Mouse (Mus musculus): Measurements from ENCODE around the gene Tmcc3. TPM values are rescaled to one million over a fixed set of nuclear protein-coding genes. Genes with fewer than 3 reads are reported as not detected.

Tmcc3 gene
- polyA plus RNA-seq, 1 experiment from 2014 or later: 20.8 TPM

DNA sequence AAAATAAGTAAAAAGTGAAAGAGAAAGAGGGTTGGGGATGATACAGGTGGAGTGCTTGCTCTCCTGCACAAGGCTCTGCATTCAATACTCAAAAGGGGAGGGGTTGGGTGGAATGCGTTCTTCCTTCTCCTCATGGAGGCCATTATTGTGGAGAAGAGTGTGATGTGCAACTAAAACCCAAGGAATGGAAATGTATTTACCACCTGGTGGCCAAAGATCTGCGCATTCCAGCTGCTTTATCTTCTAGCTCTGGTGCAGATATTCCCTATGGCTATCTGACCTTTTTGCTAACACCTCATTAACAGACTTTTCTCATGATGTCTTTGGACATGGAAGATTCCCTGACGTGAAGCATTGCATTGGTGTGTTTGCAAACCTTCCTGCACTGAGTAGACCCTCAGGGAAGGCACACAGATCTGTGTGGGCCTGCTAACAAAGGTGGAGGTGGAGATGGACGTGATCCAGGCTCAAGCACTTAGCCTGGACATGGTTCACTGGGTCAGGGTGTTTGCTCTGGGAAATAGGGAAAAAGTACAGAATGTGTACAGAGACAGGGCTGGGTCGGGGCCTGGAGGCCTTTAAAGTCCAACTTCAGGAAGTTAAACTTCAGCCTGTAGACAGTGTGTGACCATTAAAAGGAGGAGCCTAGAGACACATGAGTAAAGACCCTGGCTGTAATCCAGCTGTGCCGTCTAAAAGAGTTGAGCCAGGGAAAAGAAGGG is 245.8 kb downstream of the Tmcc3 start:
- no peak overlapping the region for H3K4me3 ChIP-seq (ENCODE audit: low read depth, low read length)
- peak; percentile 58 for ATAC-seq (ENCODE audit: low FRiP score, low TSS enrichment)
- DNase-seq (ENCODE audit: low spot score): no peak
- H3K36me3 ChIP-seq (ENCODE audit: control insufficient read depth, insufficient read depth, low read length): no peaks in the 10 kb centered on the region
- TF ChIP-seq CTCF (IDR thresholded peaks at IDR 0.05; ENCODE audit: low read depth) (no peak), EP300 (optimal IDR thresholded peaks at IDR 0.05) (no peak)
- H3K27ac ChIP-seq (replicated peaks): peak overlapping the region; percentile 56; the same call in 1 of the 2 replicates
- no peaks in the 10 kb centered on the region for H3K9me3 ChIP-seq (ENCODE audit: control insufficient read depth, low read length)
- no peaks in the 10 kb centered on the region for H3K27me3 ChIP-seq (ENCODE audit: control insufficient read depth, insufficient read depth, low read length)
- no peak overlapping the region for H3K9ac ChIP-seq (ENCODE audit: low read length)
- no peaks in the 10 kb centered on the region for H3K4me1 ChIP-seq (replicated peaks; ENCODE audit: control insufficient read depth, insufficient read depth)
- 56% methylated on average over 6 of the region's 6 CpGs for WGBS
- H3K4me2 ChIP-seq (replicated peaks; ENCODE audit: low read depth): no peak overlapping the region

DNA sequence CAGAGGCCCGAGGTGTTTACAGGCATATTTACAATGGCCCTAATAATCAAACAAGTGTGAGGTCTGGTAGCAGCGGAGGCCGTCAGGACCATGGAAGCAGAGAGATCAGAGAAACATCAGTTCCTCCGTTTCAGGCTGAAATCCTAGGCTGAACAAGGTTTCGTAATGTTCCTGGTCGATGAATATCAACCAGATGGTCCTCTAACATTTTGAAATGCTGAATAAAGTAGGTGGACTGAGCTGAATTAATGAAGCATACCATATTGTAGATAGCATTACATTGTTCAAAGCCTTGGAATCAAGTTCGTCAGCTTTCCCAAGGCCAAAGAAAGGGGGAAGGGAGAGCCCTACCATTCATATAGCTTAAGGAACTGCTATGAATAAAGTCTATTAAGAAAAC is 247.1 kb downstream of the Tmcc3 start:
- ATAC-seq (ENCODE audit: low FRiP score, low TSS enrichment) (no peak), DNase-seq (ENCODE audit: low spot score) (no peak)
- Histone ChIP-seq H3K4me2 (replicated peaks; ENCODE audit: low read depth) (no peak overlapping the region), H3K9ac (ENCODE audit: low read length) (no peak overlapping the region), H3K4me1 (replicated peaks; ENCODE audit: control insufficient read depth, insufficient read depth) (no peaks in the 10 kb centered on the region), H3K27me3 (ENCODE audit: control insufficient read depth, insufficient read depth, low read length) (no peaks in the 10 kb centered on the region), H3K27ac (replicated peaks) (no peak overlapping the region), H3K36me3 (ENCODE audit: control insufficient read depth, insufficient read depth, low read length) (no peaks in the 10 kb centered on the region), H3K9me3 (ENCODE audit: control insufficient read depth, low read length) (no peaks in the 10 kb centered on the region), H3K4me3 (ENCODE audit: low read depth, low read length) (no peak overlapping the region)
- TF ChIP-seq EP300 (optimal IDR thresholded peaks at IDR 0.05) (no peak), CTCF (IDR thresholded peaks at IDR 0.05; ENCODE audit: low read depth) (no peak)
- 80% methylated on average over 7 of the region's 7 CpGs for WGBS

DNA sequence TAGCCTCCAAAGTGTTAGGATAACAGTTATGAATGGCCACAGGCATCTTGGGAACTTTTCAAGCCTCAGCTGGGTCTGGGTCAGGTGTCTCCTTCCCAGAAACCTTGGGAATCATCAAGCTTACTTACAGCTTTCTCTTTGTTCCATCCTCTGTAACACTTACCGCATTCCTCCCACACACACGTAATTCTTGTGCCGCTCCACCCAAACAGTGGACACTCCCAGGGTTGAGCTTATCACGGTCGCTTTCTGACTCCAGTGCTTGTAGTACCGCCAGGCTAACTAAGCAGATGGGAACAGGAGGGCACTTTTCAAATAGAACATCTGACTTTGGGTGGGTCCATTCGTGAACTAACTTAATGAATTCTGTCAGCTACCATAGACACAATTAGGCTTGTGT is 249.6 kb downstream of the Tmcc3 start:
- Histone ChIP-seq H3K4me1 (replicated peaks; ENCODE audit: control insufficient read depth, insufficient read depth) (no peaks in the 10 kb centered on the region), H3K9me3 (ENCODE audit: control insufficient read depth, low read length) (no peaks in the 10 kb centered on the region), H3K9ac (ENCODE audit: low read length) (no peak overlapping the region), H3K4me2 (replicated peaks; ENCODE audit: low read depth) (no peak overlapping the region), H3K27me3 (ENCODE audit: control insufficient read depth, insufficient read depth, low read length) (no peaks in the 10 kb centered on the region), H3K36me3 (ENCODE audit: control insufficient read depth, insufficient read depth, low read length) (no peaks in the 10 kb centered on the region), H3K27ac (replicated peaks) (peak overlapping the region; percentile 45; the same call in 1 of the 2 replicates), H3K4me3 (ENCODE audit: low read depth, low read length) (no peak overlapping the region)
- TF ChIP-seq CTCF (IDR thresholded peaks at IDR 0.05; ENCODE audit: low read depth) (no peak), EP300 (optimal IDR thresholded peaks at IDR 0.05) (no peak)
- DNase-seq (ENCODE audit: low spot score) (peak; percentile 61), ATAC-seq (ENCODE audit: low FRiP score, low TSS enrichment) (peak; percentile 82)
- 40% methylated on average over 7 of the region's 7 CpGs for WGBS

DNA sequence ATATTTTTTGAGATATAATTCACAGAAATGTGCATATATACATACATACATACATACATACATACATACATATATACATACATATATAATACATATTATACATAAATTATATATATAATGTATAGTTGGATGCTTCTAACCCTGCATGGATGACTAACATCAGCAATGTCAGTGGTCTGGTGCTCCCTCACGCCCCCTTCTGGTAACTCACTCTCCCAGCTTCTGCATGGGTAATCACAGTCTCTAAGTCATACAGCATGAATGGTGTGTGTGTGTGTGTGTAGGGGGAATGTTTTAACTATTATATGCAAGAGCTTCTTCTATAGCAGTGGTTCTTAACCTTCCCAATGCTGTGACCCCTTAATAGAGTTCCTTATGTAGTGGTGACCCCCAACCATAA is 250.4 kb downstream of the Tmcc3 start:
- no peaks in the 10 kb centered on the region for H3K4me1 ChIP-seq (replicated peaks; ENCODE audit: control insufficient read depth, insufficient read depth)
- H3K9me3 ChIP-seq (ENCODE audit: control insufficient read depth, low read length): no peaks in the 10 kb centered on the region
- H3K27ac ChIP-seq (replicated peaks): no peak overlapping the region
- H3K4me2 ChIP-seq (replicated peaks; ENCODE audit: low read depth): no peak overlapping the region
- H3K36me3 ChIP-seq (ENCODE audit: control insufficient read depth, insufficient read depth, low read length): no peaks in the 10 kb centered on the region
- no peaks in the 10 kb centered on the region for H3K27me3 ChIP-seq (ENCODE audit: control insufficient read depth, insufficient read depth, low read length)
- DNase-seq (ENCODE audit: low spot score): peak; percentile 60
- WGBS: 12% methylated on average over 1 of the region's 1 CpGs
- no peak overlapping the region for H3K4me3 ChIP-seq (ENCODE audit: low read depth, low read length)
- H3K9ac ChIP-seq (ENCODE audit: low read length): no peak overlapping the region
- no peak for ATAC-seq (ENCODE audit: low FRiP score, low TSS enrichment)
- peak; percentile 70 for TF ChIP-seq CTCF (IDR thresholded peaks at IDR 0.05; ENCODE audit: low read depth)
- TF ChIP-seq EP300 (optimal IDR thresholded peaks at IDR 0.05): no peak

DNA sequence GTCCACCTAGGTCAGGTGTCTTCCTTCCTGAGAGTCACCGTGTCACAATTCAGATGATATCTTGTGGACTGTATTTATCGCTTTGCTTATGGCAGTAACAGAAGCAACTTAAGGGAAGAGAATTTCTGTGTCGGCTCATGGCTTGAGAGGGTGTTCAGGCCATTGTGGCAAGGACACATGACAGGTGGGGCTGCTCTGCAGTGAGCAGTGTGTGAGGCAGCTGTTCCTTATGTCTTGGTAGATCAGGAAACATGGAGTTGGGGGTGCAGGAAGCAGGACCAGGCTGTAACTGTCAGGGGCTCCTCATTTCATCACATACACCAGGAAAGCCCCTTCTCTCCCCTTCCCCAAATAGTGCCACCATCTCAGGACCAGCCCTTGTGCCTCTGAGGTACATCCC is 251.2 kb downstream of the Tmcc3 start:
- no peak overlapping the region for H3K27ac ChIP-seq (replicated peaks)
- no peaks in the 10 kb centered on the region for H3K4me1 ChIP-seq (replicated peaks; ENCODE audit: control insufficient read depth, insufficient read depth)
- H3K9me3 ChIP-seq (ENCODE audit: control insufficient read depth, low read length): no peaks in the 10 kb centered on the region
- DNase-seq (ENCODE audit: low spot score) (no peak), ATAC-seq (ENCODE audit: low FRiP score, low TSS enrichment) (no peak)
- H3K4me3 ChIP-seq (ENCODE audit: low read depth, low read length): no peak overlapping the region
- TF ChIP-seq CTCF (IDR thresholded peaks at IDR 0.05; ENCODE audit: low read depth): no peak
- no peak for TF ChIP-seq EP300 (optimal IDR thresholded peaks at IDR 0.05)
- H3K36me3 ChIP-seq (ENCODE audit: control insufficient read depth, insufficient read depth, low read length): no peaks in the 10 kb centered on the region
- WGBS: 90% methylated on average over 3 of the region's 3 CpGs
- no peak overlapping the region for H3K9ac ChIP-seq (ENCODE audit: low read length)
- H3K27me3 ChIP-seq (ENCODE audit: control insufficient read depth, insufficient read depth, low read length): no peaks in the 10 kb centered on the region
- H3K4me2 ChIP-seq (replicated peaks; ENCODE audit: low read depth): no peak overlapping the region

DNA sequence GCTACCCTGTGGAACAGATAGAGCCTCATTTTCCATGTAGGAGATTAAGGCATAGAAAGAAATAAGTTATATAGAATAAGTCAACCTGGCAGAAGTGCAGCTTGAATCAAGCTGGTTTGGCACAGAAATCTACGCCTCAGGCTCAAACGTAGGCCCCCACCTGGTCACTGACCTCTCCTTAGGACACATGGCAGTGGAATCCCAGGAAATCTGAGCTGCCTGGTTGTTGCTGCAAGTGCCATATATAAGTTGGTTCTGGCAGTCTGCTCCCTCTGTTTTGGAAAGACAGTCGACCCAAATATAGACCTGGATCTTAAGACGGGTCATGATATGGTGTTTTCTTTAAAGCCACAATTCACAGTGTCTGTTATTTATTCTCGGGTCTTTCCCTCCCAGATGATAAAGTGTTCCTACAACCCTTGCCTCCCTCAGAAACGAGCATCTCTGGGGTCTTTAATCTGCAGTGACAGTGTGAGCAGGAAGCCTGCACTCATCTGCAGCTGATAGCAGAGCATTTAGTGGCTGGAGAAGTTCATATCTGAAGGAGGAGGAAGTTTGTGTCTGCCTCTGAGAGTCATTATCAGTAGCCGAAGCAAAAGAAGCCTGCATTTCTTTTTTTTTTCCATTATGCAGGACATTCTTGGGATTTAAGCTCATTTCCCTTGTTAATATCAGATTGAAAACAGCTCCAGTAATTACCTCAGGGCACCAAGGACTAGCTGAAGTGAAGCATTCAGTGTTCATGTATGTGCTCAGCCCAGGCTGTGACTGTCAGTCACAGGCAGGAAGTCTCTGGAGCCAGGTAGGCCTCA is 253.9 kb downstream of the Tmcc3 start:
- Histone ChIP-seq H3K9me3 (ENCODE audit: control insufficient read depth, low read length) (no peaks in the 10 kb centered on the region), H3K4me3 (ENCODE audit: low read depth, low read length) (no peak overlapping the region), H3K27me3 (ENCODE audit: control insufficient read depth, insufficient read depth, low read length) (no peaks in the 10 kb centered on the region), H3K4me2 (replicated peaks; ENCODE audit: low read depth) (no peak overlapping the region), H3K27ac (replicated peaks) (no peak overlapping the region; the same call in 1 of the 2 replicates), H3K9ac (ENCODE audit: low read length) (no peak overlapping the region), H3K4me1 (replicated peaks; ENCODE audit: control insufficient read depth, insufficient read depth) (no peaks in the 10 kb centered on the region), H3K36me3 (ENCODE audit: control insufficient read depth, insufficient read depth, low read length) (no peaks in the 10 kb centered on the region)
- ATAC-seq (ENCODE audit: low FRiP score, low TSS enrichment) (no peak), DNase-seq (ENCODE audit: low spot score) (no peak)
- WGBS: 46% methylated on average over 7 of the region's 7 CpGs
- TF ChIP-seq EP300 (optimal IDR thresholded peaks at IDR 0.05) (no peak), CTCF (IDR thresholded peaks at IDR 0.05; ENCODE audit: low read depth) (no peak)

All from stomach, postnatal 0 days (tissue).